Mouse (Mus musculus) G1E (cell line): ENCODE measurements around the gene Dnajc1.

ENCODE experiments used
- CTCF ChIP-seq: IDR thresholded peaks from 2 replicates; pipeline ENCODE4 v1.5.1; 2012; ENCODE audit warnings: low read depth, low read length, inconsistent platforms, mixed read lengths
- GATA1 ChIP-seq: IDR thresholded peaks from 2 replicates; pipeline ENCODE4 v1.6.1; 2012; ENCODE audit warnings: borderline replicate concordance, low read length, inconsistent platforms, mixed read lengths
- TAL1 ChIP-seq: conservative IDR thresholded peaks from 2 replicates; pipeline ENCODE4 v1.6.1; 2012; ENCODE audit warnings: low read depth, low read length, inconsistent platforms, mixed read lengths

DNA sequence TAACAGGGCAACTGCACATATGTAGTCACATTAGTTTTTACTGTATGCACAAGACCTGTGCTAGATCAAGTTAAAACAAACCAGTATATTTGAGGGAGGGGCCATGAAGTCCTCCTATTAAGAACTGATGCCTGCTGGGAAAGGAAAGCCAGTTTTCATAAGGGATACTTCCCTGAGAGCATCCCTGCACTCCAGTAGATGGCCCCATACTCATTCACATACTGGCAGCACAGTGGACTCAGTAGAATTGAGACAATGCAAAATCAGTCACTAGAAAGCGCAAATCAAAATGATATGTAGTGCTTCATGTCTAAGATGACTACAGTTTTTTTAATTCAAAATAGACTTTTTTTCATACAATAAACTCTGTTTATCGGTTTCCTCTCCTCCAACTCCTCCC lies 40.0 kb downstream of the Dnajc1 start:
- TF ChIP-seq CTCF (no peak), TAL1 (no peak), GATA1 (no peak)
